Mouse (Mus musculus) layer of hippocampus, postnatal 14 days (tissue): ENCODE data around the gene Myh4. TPM values are rescaled to one million over a fixed set of nuclear protein-coding genes. Genes with fewer than 3 reads are reported as not detected.

Experiments used
- total RNA-seq, 2 experiments: library from RNA; stranded (reverse); gene quantifications; 2 replicates each; pipeline ENCODE4 v1.2.3; 2021

The Myh4 gene
- total RNA-seq, 2 experiments from 2014 or later, result 0.16 to 0.29 TPM

Other genes with a start within 250 kb of the Myh4 start
- gene Tmem220, start 212.9 kb upstream of the Myh4 start, total RNA-seq, result under 1 TPM; 0.24 to 0.67 TPM
- gene Adprm, start 185.4 kb upstream of the Myh4 start, total RNA-seq, result 10 to 100 TPM; 19.8 to 22.2 TPM
- 1 to 10 TPM; 8.4 to 8.5 TPM for gene Sco1, start 185.4 kb upstream of the Myh4 start, total RNA-seq
- under 1 TPM; 0.64 to 0.67 TPM for gene Myh3, start 159.7 kb upstream of the Myh4 start, total RNA-seq
- under 1 TPM; 0.09 to 0.14 TPM for gene Myh2, start 67.0 kb upstream of the Myh4 start, total RNA-seq
- gene Myh1, start 38.0 kb upstream of the Myh4 start, total RNA-seq, result under 1 TPM; 0.18 to 0.21 TPM
- 1 to 10 TPM; 2.6 TPM for gene Myh8, start 39.1 kb downstream of the Myh4 start, total RNA-seq
- gene Myh13, start 83.6 kb downstream of the Myh4 start, total RNA-seq, result under 1 TPM; 0.21 to 0.23 TPM
- gene Gas7, start 217.4 kb downstream of the Myh4 start, total RNA-seq, result 100 to 1,000 TPM; 391 to 397 TPM